Mouse (Mus musculus): ENCODE measurements around the gene Bahcc1. TPM values are rescaled to one million over a fixed set of nuclear protein-coding genes. Genes with fewer than 3 reads are reported as not detected.

The Bahcc1 gene
- total RNA-seq, 1 experiment = 11.7 TPM

GRCm38 (mm10) chr11:120261416-120262355 lies 28.9 kb downstream of the Bahcc1 start:
- H3K36me3 ChIP-seq (ENCODE audit: control insufficient read depth, insufficient read depth, low read length, poor library complexity, severe bottlenecking) = no peaks in the 10 kb centered on the region; the same call in 1 of the 2 replicates

GRCm38 (mm10) chr11:120262356-120262901 lies 29.7 kb downstream of the Bahcc1 start:
- H3K4me1 ChIP-seq (ENCODE audit: control insufficient read depth in 2 of 2, insufficient read depth in 2 of 2, low read length in 2 of 2, poor library complexity in 1 of 2) = peaks cover 0 to 23% of the 10 kb centered on the region in 2 experiments; a peak in 1 of 4 replicates
- TF ChIP-seq CHD2 (IDR thresholded peaks at IDR 0.05; ENCODE audit: low read depth, low read length) (no peak), MAFK (IDR thresholded peaks at IDR 0.05; ENCODE audit: insufficient read depth, low read depth, low read length) (no peak), HCFC1 (IDR thresholded peaks at IDR 0.05; ENCODE audit: borderline replicate concordance, insufficient read depth, low read length) (no peak)
- no peak for DNase-seq (ENCODE audit: low read depth, low spot score)
- no peak overlapping the region for H3K9ac ChIP-seq (ENCODE audit: insufficient read depth, low read depth, low read length, poor library complexity, severe bottlenecking)
- no peaks in the 10 kb centered on the region for H3K36me3 ChIP-seq (ENCODE audit: control insufficient read depth, insufficient read depth, low read length, poor library complexity, severe bottlenecking)
- H3K4me3 ChIP-seq (ENCODE audit: insufficient read depth in 1 of 2, low read depth in 1 of 2, low read length in 2 of 2, poor library complexity in 1 of 2, severe bottlenecking in 1 of 2) = no peak overlapping the region
- H3K27ac ChIP-seq (ENCODE audit: insufficient read depth, low read depth, low read length, poor library complexity, severe bottlenecking) = no peak overlapping the region
- in situ Hi-C loops (cut with MboI; ENCODE audit: low sequenced_read_pairs in 2 of 2, unreplicated experiment in 2 of 2) = no loop called here
- no peaks in the 10 kb centered on the region for H3K9me3 ChIP-seq (ENCODE audit: control insufficient read depth, insufficient read depth, low read depth, low read length)

More at GRCm38 (mm10) chr11:120261416-120262355, 28.9 kb downstream of the Bahcc1 start:
- no peak overlapping the region for H3K27ac ChIP-seq (ENCODE audit: insufficient read depth, low read depth, low read length, poor library complexity, severe bottlenecking)
- TF ChIP-seq MAFK (IDR thresholded peaks at IDR 0.05; ENCODE audit: insufficient read depth, low read depth, low read length) = no peak
- no peak for TF ChIP-seq CHD2 (IDR thresholded peaks at IDR 0.05; ENCODE audit: low read depth, low read length)
- TF ChIP-seq HCFC1 (IDR thresholded peaks at IDR 0.05; ENCODE audit: borderline replicate concordance, insufficient read depth, low read length) = no peak
- TF ChIP-seq ZC3H11A (IDR thresholded peaks at IDR 0.05; ENCODE audit: borderline replicate concordance, low read depth, low read length) = no peak
- TF ChIP-seq ZNF384 (IDR thresholded peaks at IDR 0.05; ENCODE audit: low read depth, low read length) = no peak
- H3K9me3 ChIP-seq (ENCODE audit: control insufficient read depth, insufficient read depth, low read depth, low read length) = no peaks in the 10 kb centered on the region
- DNase-seq (ENCODE audit: low read depth, low spot score) = no peak
- in situ Hi-C loops (cut with MboI; ENCODE audit: low sequenced_read_pairs in 2 of 2, unreplicated experiment in 2 of 2) = no loop called here
- peaks cover 0 to 29% of the 10 kb centered on the region in 2 experiments; a peak in 1 of 4 replicates for H3K4me1 ChIP-seq (ENCODE audit: control insufficient read depth in 2 of 2, insufficient read depth in 2 of 2, low read length in 2 of 2, poor library complexity in 1 of 2)
- no peak overlapping the region for H3K9ac ChIP-seq (ENCODE audit: insufficient read depth, low read depth, low read length, poor library complexity, severe bottlenecking)
- H3K4me3 ChIP-seq (ENCODE audit: insufficient read depth in 1 of 2, low read depth in 1 of 2, low read length in 2 of 2, poor library complexity in 1 of 2, severe bottlenecking in 1 of 2) = peak overlapping the region in 1 of 2 experiments; percentile 13; a peak in 1 of 4 replicates

- Histone ChIP-seq H3K27ac (ENCODE audit: insufficient read depth, low read depth, low read length, poor library complexity, severe bottlenecking) (no peak overlapping the region), H3K36me3 (ENCODE audit: control insufficient read depth, insufficient read depth, low read length, poor library complexity, severe bottlenecking) (no peaks in the 10 kb centered on the region), H3K9ac (ENCODE audit: insufficient read depth, low read depth, low read length, poor library complexity, severe bottlenecking) (no peak overlapping the region), H3K9me3 (ENCODE audit: control insufficient read depth, insufficient read depth, low read depth, low read length) (no peaks in the 10 kb centered on the region), H3K4me3 (ENCODE audit: insufficient read depth in 1 of 2, low read depth in 1 of 2, low read length in 2 of 2, poor library complexity in 1 of 2, severe bottlenecking in 1 of 2) (no peak overlapping the region), H3K4me1 (ENCODE audit: control insufficient read depth in 2 of 2, insufficient read depth in 2 of 2, low read length in 2 of 2, poor library complexity in 1 of 2) (peaks cover 0 to 26% of the 10 kb centered on the region in 2 experiments; a peak in 1 of 4 replicates)
- in situ Hi-C loops (cut with MboI; ENCODE audit: low sequenced_read_pairs in 2 of 2, unreplicated experiment in 2 of 2) = no loop called here
- TF ChIP-seq ZC3H11A (IDR thresholded peaks at IDR 0.05; ENCODE audit: borderline replicate concordance, low read depth, low read length) (no peak), HCFC1 (IDR thresholded peaks at IDR 0.05; ENCODE audit: borderline replicate concordance, insufficient read depth, low read length) (no peak), CHD2 (IDR thresholded peaks at IDR 0.05; ENCODE audit: low read depth, low read length) (no peak), ZNF384 (IDR thresholded peaks at IDR 0.05; ENCODE audit: low read depth, low read length) (no peak), MAFK (IDR thresholded peaks at IDR 0.05; ENCODE audit: insufficient read depth, low read depth, low read length) (no peak)
- no peak for DNase-seq (ENCODE audit: low read depth, low spot score)
Observed at GRCm38 (mm10) chr11:120263176-120263575, 30.4 kb downstream of the Bahcc1 start.

- DNase-seq (ENCODE audit: low read depth, low spot score) = no peak
- Histone ChIP-seq H3K27ac (ENCODE audit: insufficient read depth, low read depth, low read length, poor library complexity, severe bottlenecking) (no peak overlapping the region), H3K9me3 (ENCODE audit: control insufficient read depth, insufficient read depth, low read depth, low read length) (no peaks in the 10 kb centered on the region), H3K4me1 (ENCODE audit: control insufficient read depth in 2 of 2, insufficient read depth in 2 of 2, low read length in 2 of 2, poor library complexity in 1 of 2) (peaks cover 0 to 32% of the 10 kb centered on the region in 2 experiments; a peak in 1 of 4 replicates), H3K4me3 (ENCODE audit: insufficient read depth in 1 of 2, low read depth in 1 of 2, low read length in 2 of 2, poor library complexity in 1 of 2, severe bottlenecking in 1 of 2) (no peak overlapping the region), H3K36me3 (ENCODE audit: control insufficient read depth, insufficient read depth, low read length, poor library complexity, severe bottlenecking) (peaks cover 2% of the 10 kb centered on the region; the same call in 1 of the 2 replicates), H3K9ac (ENCODE audit: insufficient read depth, low read depth, low read length, poor library complexity, severe bottlenecking) (no peak overlapping the region)
- no peak for TF ChIP-seq CHD2 (IDR thresholded peaks at IDR 0.05; ENCODE audit: low read depth, low read length)
- in situ Hi-C loops (cut with MboI; ENCODE audit: low sequenced_read_pairs in 2 of 2, unreplicated experiment in 2 of 2) = no loop called here
Observed at GRCm38 (mm10) chr11:120264008-120264407, 31.3 kb downstream of the Bahcc1 start.

All from ES-E14 (cell line).